Mouse (Mus musculus) cerebellum, postnatal 4 days (tissue): ENCODE data around the gene Arl15.

Source experiments
- DNase-seq, 2 experiments: peaks; one replicate each; pipeline ENCODE4 v3.0.0; 2022; ENCODE audit warnings: low spot score in 2 of 2, mixed read lengths in 1 of 2

Gene Arl15

DNA sequence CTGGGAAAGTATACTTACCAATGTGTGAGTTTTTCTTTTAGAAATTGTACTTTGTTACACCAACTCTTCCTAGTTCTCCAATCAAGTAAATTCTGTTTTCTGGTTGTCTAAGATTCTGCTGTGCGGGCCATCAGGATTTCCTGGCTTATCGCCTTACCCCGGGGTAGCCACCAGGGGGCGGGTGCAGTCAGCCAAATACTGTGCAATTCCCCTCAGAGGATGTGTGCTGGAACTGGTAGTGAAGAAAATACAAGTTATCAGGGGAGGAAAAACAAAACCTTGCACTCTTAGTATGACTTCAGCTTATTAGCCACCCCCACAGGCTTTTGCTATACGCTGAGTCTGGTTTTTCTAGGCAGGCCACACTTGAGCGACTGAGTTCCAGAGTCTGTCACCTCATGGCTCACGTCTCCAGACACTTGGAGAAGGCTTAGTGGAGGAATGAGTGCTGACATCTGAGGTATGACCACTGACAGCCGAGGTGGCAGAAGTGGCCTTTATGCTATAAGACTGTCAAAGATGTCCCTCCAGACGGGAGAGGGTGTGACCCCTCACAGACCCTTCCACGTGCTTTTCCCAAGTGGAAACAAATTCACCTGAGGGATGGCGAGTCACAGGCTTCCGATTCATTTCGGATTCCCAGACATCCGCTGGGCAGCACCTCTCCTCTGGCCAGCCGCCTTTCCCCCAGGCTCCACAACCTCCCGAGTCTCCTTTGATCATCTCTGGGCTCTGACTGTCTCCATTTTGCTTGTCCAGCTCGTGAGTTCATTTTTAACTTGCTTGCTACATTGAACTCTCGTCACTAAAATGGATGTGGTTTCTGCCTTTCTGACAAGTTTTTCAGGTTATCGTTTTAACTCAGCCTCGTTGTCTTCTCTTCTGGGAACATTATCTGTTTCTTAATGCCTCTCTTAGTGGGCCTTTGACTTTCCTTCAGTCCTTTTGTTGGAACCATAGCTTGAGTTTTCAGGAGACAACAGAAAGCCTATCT is 75.2 kb downstream of the Arl15 start:
- peak; percentile 41 to 54 for DNase-seq

DNA sequence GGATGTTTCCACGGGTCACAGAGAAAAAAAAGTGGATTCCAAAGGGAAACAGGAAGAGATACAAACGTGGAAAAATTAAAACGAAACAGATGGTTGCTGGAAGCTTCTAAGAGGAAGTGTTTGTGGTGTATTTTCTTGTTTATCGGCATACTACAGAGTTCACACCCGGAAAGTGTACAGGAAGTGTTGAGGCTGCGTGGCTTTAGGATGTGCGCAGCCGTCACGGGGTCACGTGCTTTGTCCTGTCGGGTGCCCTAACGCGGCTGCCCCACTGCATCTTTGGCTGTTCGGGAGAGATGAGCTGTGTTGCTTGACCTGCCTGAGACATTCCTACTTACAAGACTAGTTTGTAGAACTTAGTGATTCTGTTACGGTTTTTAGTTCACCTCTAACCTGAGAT is 76.1 kb downstream of the Arl15 start:
- no peak for DNase-seq

DNA sequence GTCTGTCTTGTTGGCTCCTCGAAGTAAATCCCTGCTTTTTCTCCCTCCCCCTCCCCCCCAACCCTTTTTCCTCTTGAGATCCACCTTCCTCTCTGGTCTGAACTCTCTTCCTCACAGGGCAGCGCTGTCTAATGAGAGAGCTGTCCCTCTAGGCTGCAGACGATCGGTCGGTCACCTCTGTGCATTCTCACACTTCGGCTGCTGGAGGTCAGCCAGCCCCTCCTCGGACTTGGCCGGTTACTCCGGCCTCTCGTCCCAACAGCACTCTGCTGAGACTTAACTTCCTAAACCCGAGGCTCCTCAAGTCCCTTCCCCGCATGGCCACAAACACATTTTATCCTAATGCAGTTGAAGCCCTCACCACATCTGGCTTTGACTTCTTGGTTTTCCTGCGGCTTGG is 77.5 kb downstream of the Arl15 start:
- DNase-seq = no peak

DNA sequence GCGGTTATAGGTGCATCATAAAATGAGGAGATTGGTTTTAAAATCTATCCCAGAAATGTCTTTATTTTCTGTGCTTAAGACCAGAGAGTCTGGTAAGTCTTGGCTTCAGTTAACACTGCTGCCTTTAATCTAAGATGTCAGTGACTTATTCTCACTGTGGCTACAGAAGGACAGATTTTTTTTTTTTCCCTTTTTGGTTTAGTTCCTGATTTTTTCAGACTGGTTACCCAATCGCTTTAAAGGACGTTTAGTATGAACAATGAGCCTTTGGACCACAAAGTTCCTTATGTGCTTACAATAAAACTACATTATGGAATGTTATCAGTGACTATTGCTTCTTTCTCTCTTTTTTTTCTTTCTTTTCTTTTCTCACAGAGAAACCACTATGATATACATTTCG is 81.4 kb downstream of the Arl15 start:
- DNase-seq = no peak

DNA sequence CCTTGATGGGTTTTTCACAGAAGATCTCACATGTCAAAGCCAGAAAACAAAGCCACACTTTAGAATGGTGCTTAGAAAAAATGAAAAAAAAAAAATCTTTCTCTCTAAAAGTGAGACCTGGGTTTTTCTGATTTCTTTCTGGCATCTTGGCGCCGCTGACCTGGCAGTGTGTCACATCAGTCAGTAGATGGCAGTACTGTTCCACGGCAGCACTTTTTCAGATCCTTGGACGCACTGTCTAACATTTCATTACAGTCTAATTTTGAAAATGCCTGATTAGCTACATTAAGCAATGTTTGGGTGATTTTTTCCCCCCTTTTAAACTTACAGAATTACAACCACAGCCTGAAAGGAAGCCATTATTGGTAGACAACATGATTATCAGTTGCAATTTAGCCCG is 83.1 kb downstream of the Arl15 start:
- DNase-seq = peak; percentile 45 to 70

DNA sequence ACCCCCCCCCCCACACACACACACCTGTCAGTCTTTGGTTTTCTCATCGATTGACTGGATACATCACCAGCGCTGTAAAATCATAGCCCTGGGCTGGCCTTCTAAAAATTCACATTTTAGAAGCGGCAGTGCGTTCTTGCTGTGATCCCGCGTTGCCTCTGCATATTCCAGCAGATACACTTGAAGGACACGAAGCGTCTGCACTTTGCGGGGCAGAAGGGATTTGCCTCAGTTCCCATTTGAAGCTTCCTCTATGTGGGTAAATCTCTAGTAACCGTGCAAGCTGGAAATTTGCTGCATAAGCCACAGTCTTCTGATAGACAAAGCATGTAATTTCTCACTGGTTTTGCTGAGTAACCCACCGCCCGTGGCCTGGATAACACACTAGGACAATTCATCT is 84.3 kb downstream of the Arl15 start:
- DNase-seq = no peak

DNA sequence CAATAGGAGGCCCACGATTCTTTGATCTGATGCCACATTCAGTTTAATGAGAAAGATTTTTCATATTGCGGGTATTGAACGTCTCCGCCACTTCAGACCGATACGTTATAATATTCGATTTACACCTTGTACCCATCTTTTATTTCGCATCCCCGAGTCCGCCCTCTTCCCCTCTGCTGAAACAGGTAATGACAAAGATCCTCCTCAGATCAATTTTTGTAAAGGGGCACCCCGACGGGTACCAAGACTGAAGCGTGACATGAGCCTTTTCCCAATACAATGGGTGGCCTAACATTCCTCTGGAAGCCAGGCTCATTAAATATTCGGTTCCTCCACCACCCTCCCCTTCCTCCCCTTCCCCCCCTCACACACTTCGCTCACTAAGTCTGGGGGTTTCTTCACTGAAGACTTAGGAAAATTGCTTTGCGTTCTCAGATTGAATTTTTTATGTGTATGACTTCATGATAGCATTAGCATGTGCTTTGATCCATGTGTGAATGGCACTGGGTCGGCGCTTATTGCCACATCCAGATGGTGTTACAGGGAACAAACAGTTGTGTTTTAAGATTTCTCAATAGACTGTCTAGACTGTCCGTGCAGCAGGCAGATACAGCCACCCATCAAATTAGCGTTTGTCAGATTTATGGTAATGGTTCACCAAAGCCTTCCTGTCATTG is 85.5 kb downstream of the Arl15 start:
- DNase-seq = no peak

DNA sequence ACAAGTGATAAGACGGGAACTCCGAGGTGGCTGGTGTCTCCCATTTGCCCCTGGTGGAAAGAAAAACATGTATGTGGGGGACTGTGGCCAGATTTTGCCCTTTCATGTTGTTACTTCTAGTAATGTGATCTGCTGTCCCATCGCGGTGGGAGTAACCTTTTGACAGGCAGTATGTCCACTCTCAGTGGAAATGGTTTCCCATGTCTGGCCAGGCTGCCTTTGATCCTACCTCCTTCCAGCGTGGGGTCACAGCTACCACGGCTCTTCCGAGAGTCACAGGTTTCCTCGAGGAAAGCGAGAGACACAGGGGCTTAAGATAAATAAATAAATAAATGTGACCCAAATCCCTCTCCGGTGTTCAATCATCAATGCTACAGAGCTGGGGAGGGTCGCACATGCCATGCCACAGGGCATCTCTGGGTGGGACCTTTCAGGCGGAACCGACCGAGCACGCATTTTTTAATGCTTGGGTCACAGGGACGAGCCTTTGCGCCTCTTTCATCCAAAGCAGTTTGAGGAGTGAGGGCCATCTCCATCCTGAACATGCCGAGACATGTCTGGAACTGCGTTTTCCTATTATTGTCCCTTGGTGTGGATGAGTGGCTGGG is 86.4 kb downstream of the Arl15 start:
- no peak for DNase-seq

DNA sequence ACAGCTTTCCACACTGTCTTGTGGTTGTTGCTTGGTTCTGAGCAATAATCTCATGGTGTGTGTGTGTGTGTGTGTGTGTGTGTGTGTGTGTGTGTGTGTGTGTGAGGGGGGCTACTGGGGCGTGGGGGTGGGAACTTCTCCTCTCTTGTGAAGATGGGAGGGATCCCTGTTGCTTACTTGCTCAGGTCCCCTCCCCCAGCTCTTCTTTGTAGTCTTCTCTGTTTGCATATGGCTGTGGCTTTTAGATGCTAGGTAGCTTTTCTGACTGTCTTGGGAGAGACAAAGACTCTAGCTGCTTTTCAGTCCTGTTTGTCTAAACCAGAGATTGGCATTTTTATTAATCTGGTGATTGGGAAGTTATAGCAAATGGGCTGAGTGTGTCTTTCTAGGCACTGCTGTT is 88.7 kb downstream of the Arl15 start:
- DNase-seq = no peak

DNA sequence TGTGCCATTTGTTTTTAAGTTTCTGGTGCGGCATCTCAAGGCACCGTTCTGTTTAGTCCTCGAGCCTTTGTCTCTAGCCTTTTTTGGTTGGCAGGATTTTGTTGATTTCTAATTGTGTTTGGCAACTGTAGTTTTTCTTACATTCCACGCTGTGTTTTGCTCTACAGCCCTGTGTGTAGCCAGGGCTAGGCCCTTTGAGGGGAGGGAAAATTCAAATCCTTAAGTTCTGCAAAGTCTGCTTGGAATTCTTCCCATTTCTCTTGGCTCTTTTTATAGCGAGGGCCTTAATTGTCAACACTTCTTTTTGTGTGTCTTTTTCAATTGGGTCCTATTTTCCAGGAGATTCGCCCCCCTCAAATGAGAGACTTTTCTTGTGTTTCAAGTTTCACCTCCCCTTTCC is 92.8 kb downstream of the Arl15 start:
- DNase-seq = no peak

DNA sequence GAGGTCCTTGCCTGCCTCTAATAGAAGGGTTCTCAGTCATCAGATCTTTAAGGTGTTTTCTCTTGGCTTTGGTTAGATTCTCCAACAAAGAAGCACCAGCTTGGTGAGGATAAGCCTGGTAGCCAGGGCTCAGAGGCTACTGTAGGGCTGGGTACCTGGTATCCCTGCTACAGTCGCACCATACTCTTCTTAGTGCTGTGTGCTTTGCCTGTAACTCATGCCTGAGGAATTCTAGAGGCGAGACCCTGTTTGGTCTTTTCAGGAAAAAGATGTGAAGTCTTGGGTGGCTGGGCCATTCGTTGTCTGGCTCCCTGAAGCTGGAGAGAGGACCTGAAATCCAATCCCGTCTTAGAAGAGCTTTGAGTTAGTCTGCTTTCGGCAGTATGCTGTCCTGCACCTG is 93.8 kb downstream of the Arl15 start:
- DNase-seq = no peak

DNA sequence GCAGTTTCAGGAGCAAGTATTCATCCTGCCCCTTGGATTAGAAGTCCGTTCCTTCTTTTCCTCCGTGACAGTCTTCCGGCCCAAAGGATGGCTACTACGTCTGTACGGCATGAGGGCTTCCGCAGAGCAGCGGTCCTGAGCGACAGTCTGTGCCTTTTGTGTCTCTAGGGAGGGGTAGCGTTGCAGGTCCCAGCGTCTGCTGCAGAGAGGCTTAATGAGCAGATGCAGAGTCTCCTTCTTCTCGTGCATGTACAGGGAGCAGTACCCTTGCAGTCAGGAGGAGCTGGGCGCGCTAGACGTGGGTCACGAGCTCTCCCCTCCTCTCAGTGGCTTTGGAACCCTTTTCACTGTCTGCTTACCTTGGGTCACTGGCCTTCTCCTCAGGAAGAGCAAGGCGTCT is 94.4 kb downstream of the Arl15 start:
- no peak for DNase-seq

DNA sequence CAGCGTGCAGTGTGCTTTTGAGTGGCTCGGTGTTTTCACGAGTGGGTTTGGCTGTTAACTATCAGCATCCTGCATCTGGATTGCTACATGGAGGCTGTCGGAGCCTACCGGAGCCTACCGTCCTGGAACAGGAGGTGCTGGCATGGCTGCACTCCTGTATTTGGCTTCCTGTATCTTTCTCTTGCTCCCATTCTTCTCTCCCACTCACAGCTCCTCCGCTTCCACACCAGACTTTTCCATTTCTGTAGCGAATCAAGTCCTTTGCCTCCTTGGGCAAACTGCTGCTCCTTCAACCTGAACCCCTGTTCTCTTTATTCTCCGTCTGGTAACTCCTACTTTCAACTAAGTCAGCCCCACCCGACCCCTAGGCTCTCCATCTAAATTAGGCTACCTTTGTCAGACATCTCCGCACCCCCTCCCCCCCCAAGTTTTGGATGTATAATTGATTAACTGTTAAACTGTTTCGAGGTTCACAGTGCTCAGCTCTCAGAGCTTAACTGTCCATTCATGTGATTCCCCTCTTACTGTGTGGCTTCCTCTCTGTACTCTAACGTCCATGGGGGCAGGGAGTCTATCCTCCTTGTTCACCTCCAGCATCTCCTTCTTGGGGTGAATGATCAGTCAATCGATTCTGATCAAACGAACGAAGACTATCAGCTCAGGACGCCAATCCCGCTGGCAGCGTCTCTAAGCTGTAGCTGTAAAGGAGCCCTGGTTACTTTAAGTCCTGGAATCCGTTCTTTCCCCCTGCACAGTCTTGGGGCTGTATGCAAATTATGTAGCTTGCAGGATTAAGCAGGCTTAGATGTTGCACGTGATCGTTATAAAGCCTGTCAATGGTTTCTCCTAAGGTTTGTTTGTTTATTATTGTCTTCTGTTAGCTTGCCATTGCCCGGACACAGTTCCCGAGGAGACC is 95.1 kb downstream of the Arl15 start:
- DNase-seq = no peak

DNA sequence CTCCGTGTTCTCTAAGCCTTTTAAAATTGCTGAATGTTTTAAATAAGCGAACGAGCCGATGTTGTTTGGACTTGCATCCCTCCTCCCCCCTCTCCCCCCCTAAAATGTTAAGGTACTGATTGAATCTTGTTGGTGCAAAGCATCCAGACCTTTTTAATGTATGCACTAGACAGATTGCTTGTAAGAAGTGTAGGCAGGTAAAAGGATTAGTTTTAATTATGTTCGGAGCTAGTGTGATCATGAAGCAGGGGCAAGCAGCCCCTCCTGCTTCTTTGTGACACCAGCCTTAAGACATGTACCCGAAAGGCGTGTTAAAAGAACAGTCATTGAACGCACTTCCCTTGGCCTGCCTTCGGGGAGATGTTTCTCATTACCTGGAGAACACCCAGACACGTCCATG is 102.4 kb downstream of the Arl15 start:
- DNase-seq = no peak

DNA sequence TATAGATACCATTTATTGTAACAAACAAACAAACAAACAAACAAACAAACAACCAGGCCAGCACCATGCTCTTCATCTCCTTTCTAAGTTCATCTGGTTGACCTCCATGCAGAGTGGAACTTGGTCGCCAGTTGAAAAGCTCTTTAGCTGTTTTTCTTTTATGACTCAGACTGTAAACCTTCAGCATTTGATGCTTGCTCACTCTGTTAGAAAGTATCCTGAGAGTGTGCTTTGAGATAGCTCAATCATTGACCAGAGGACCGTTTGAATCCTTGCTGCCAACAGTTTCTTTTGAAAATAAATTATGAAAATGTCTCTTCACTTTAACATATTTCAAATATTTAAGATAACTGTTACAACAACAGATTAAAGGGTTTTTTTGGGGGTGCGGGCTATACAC is 103.2 kb downstream of the Arl15 start:
- DNase-seq = no peak

DNA sequence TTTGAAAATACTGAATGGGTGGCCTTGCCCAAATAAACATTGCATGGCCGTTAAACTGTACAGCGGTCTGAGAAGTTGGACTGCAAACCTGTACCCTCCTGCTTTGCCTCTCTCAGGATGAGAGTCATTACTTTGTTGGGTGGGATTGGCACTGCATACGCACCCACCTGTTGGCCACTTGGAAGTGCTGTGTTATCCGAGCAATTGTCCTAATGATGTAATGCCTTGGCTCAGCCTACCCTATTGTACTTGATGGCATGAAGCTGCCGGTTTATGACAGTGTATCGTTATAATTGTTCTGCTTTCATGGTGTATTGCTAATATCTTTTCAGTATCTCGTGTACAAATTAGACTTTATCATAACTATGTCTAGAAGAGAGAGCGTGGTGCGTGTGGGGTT is 103.6 kb downstream of the Arl15 start:
- no peak for DNase-seq

DNA sequence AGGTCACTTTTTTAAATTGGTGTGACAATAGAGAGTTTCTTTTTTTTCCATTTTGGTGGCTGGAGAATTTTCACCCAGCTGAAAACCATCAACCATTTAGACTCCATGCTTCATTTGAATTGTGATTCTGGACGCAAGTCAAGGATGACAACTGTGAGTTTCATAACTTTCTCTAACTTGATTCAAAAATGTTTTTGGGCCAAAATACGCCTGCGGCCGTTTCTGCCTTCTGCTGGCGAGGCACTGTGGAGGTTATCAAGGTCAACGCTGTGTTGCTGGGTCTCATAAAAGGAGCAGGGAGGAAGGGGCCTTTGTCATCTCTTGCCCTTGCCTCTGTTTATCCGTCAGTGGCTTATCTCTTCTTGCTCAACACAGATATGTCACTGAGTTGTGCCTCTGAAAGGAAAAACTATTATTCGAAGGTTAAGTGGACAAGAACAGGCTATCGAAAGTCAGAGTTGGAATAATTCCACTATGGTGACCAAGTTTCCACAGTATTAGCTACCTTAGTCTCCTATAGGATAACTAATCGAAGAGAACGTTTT is 106.8 kb downstream of the Arl15 start:
- no peak for DNase-seq

DNA sequence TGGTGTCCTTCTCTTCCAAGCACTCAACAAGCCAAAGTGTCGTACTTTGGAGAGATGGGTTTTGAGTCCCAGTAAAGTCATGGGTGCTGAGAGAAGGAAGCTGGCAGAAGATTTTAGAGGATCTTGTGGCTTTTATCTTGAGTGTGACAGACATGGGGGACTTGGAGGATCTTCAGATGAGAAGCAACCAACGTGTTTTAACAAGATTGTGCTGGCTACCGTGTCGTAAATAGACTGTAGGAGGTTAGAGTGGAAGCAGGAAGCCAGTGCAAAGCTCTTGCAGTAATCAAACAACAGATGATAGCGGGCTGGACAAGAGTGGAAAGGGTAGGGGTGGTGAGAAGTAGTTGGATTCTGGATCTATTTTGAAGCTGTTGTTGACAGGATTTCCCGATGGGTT is 109.0 kb downstream of the Arl15 start:
- no peak for DNase-seq

DNA sequence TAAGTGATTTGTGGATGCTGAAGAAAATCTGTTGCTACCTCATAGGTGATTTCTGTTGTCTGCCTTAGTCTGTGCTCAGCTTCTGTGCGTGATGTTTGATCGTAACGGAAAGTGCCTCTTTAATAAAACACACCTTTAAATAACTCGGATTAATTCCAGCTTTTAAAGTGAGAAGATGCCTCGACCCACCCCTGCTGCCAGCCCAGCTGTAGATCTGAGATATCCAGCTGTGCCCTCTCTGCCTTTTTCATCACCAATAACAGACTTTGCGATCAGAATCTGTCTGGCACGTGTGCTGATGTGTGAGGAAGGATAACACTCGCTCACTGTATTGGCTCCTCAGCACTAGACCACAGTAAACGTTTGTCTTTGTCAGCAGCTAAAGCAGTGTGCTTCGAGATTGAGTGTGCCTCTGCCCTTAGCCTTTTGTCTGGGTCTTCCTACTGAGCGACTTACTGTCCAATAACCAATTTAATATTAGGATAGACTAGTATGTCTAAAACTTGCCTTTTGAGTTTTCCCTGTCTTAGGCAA is 117.7 kb downstream of the Arl15 start:
- DNase-seq = no peak

DNA sequence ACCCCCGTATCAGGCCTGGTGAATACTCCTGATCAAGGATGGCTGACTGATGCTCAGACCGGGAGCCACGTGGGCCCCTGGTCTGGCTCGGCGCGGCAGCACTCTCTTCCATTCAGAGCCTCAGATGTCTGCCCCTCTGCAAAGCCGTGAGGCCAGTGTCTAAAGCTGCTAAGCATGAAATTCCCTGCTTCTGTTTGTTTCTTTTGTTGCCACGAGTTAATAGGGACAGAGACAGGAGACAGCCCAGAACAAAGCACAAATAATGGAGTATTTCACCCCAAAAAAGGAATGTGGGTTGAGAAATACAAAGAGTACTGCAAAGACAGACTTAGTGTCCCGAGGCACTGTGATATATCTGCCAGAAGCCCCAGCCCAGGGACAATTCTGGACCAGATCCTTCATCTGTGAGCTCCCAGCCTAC is 120.3 kb downstream of the Arl15 start:
- DNase-seq = no peak

DNA sequence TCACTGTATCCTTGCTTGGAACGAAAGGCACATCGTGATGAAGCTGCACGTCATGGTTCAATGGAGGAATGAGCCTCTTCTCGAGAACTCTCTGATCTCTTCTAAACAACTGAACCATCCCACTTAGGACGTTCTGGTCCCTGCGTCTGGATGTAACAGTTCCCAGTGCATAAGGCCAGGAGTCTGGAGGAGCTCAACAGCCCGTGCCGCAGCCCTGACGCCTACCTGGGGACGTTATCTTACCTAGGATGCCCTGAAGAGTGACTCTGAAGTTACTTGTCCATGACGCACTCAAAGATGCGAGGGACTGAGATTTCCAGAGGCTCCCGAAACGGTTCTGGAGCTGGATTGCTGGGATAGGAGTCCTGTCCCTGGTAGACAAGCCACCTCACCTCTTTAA is 121.4 kb downstream of the Arl15 start:
- no peak for DNase-seq
